Mouse (Mus musculus): ENCODE results near the gene Lpin1.

Lpin1 gene

DNA sequence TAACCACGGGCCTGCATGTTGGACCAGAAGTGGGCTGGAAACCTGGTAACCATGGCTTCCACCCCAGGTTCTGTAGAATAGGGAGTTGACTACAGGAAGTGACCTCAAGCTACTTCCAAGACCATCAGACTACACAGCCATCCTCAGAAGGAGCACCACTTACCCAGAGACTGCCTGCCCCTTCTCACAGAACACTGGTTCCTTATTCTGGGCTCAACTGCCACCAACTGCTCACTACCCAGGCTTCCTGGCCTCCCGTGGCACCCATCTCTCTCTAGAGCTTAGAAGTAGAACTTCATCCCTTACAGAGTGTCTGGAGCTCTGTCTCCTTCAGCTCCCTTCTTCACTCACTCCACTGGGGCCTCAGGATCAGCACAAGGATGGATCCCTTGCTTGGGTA is at the start of gene Lpin1:
Gene Lpin1 (minus strand): TSS at position 31 of the 400 bp plus-strand sequence.
- DNase-seq: no peak

DNA sequence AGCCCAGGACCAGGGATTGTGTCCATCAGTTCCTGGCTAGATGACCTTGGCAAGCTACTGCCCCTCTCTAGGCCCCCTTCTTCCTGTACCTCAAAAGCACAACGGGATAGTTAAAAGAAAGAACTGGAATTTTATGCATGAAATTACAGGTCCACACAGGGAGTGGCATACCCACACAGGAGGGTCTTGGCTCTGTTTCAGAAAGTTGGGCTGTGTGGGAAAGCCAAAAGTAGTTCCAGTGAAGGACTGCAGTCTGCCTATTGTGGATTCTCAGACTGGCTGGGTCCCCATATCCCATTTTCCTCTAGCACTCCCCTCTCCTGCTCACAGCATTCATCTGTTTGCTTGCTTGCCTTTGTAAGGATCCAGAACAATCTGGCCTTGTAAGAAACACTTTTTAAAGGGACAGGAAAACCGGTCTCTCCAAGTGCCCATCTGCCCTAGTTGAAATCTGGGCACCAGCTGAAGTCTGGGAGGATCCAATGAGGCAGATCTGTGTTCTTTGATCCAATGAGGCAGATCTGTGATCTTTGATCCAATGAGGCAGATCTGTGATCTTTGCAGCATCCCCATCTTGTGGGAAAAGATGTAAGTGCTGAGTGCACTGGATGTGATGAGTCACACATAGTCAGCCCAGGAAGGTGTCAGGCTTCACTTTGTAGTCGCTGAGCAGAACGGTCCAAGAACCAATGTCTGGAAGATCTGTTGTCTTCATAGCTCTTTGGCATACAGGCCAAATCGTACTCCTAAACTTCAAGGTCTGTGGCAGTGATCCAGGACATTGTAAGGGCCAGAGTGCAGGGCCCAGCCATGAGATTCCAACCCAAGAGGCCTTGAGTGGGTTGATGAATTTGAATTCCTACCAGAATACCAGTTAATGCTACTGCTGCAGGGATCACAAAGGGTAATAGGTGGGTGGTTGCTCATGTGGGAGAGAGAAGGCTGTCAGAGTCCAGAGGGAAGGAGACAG is 46.4 kb upstream of the Lpin1 start:
- DNase-seq: peak; percentile 28

GRCm38 (mm10) chr12:16655604-16656003 is 44.8 kb upstream of the Lpin1 start:
- DNase-seq: no peak

- peak; percentile 75 for DNase-seq
Observed at GRCm38 (mm10) chr12:16653332-16654093, 42.7 kb upstream of the Lpin1 start, which contains the start of gene Ntsr2. Gene Ntsr2, plus strand, starts transcription at chr12:16653382.

DNA sequence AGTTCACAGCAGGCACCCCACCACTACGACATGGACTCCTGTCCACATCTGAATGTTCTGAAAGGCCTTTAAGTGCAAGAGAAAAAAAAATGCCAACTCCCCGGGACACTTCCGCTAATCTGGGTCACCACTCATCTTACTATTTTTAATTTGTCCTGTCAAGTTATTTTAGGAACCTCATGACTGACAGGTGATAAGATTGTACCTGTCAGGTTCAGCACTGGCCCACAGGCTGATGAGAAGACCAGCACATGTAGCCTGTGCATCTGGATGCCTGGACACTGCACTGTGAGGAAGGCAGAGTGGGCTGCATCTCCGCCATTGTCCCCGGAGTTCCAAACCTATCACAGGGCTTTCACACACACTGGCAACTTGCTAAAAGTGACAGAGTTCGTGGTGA is 39.1 kb upstream of the Lpin1 start:
- DNase-seq: no peak

DNA sequence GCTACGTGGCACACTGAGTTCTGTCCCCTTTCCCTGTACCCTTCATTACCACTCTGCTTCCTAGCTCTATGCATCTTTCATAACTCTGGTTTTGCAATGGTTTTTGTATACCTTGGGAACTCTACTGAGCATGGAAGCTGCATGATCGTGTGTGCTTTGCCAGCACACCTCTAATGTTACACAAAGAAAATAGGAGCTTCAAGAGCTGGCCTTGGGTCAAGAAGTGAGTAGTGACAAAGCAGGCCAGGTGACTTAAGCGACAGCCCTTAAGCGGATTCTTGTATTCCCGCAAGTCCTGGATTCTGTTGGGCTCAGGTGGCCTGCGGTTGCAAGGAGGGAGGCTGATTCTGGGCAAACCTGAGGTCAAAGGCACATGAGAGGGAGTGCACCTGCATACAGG is 37.5 kb upstream of the Lpin1 start:
- DNase-seq: no peak

DNA sequence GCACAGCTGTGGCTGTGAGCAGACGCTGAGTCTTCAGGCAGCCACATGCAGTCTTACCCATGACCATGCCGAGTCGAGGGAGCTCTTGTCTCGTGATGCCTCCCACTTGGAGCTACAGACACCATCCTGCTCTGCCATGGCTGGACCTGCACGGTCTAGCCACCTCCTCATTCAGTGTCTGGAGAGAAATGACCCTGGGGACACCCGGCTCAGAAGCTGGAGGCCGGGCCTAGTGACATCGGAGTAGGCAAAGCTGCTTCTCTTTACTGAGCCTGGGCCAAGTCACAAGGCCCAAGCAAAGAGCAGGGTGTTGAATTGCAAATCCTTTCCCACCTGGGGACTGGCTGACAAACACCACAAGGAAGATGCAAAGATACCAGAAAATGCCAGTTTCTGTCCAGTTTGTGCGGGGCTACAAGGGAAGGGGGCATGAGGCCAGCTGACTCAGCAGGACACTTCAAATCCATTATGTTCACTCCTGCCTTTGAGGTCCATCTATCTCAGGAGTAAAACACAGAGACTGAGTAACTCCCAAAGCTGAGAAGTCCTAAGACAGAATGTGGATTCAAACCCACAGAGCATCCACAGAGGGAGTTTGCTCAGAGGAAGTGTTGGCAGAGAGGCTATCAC is 36.1 kb upstream of the Lpin1 start:
- no peak for DNase-seq

- DNase-seq: no peak
Observed at GRCm38 (mm10) chr12:16644698-16645097, 33.9 kb upstream of the Lpin1 start.

- DNase-seq: peak; percentile 36
Observed at GRCm38 (mm10) chr12:16643508-16644345, 33.0 kb upstream of the Lpin1 start.

- DNase-seq: no peak
Observed at GRCm38 (mm10) chr12:16642000-16642399, 31.2 kb upstream of the Lpin1 start.

DNA sequence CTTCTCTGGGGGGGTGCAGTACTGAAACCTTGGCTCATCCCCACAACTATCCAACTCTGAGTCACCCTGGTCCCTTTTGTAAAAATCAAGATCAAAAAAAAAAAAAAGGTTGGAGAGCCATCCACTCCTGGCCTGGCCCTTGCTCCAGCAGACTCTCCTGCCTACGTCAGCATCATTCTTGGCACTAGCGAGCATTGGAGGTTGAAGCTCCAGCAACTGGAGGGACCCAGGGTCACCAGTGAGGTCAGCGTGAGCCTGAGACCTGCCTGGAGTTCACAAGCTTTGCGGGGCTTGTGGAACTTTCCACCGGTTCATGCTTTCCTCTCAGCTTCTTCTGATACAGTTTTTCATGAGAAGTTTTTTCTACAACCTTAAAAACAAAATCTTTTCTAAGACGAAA is 29.3 kb upstream of the Lpin1 start:
- no peak for DNase-seq

- no peak for DNase-seq
Observed at GRCm38 (mm10) chr12:16639078-16639771, 28.5 kb upstream of the Lpin1 start.

- no peak for DNase-seq
Observed at GRCm38 (mm10) chr12:16635816-16636215, 25.1 kb upstream of the Lpin1 start.

DNA sequence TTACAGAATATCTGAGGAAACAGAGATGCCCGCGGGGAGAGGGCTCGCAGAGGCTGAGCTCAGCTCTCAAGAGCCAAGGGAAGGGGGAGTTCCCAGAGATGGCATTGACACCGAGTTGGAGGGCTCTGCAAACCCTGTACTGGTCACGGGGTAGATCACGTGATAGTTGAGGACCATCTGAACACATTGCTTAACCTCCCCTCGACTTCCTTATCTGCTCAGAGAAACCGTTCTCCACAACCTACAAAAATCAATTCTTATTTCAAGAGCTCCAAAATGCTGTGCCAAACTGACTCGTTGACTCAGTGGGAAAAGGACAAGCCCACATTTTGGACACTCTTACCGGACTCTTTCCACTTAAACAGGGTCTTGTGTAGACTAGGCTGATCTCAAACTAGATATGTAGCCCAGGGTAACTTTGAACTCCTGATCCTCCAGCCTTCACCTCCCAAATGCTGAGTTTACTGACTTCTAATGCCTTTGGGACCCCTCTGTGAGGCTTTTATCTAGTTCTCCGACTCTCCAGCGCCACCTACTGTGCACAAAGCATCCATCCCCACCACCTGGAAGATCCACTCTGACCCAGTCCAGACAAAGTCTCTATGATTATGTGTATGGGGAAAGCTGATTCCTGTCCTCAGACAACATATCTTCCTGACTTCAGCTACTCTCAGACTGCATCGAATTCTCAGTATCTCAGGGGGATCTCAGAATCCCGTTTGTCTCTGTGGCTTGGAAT is 23.5 kb upstream of the Lpin1 start:
- DNase-seq: no peak

GRCm38 (mm10) chr12:16633235-16633634 is 22.5 kb upstream of the Lpin1 start:
- DNase-seq: no peak

- no peak for DNase-seq
Observed at GRCm38 (mm10) chr12:16631423-16631822, 20.7 kb upstream of the Lpin1 start.

DNA sequence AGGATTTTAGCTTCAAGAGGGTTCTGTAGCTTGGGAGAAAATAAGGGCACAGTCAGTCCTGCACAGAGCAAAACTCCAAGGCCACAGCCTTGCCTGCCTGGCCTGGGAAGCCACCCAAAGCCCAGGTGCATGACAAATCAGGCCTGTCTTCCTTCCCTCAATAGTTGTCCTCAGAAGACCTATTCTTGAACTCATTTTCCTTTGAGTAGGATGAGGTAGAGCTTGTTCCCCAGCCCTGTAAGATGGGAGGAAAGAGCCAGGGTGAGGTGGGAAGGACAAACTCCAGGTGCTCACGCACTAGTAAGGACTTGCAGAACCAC is 20.1 kb upstream of the Lpin1 start:
- DNase-seq: no peak

DNA sequence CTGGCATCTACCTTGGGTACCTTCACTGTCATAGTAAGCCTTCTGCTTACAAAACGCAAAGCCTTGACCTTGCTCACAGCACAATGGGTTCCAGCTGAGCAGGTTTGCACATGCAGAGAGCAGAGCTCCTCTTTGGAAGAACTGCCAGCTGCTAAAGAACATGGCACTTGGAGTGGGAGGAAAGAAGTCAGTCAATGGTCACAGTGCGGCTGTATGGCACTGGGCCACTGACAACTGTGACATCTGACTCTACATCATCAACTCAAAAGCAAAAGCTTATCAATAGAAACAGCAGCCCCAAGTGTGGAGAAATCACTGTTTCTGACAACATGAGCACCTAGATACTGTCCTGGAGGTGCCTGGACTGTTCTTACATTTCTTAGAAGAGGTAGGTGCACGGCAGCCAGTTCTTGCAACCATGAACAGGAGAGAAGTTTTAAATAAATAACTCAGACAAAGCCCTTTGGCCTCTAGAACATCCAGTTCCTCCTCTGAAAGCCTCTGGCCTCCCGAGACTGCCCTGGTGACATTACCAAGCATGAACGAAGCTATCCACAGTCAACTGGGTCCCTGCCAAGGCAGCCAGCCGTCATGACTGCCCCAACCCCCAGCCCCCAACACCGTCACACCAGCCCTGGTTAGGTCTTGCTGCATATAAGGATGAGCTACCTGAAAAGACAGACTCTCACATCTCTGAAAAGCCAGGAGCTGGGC is 19.5 kb upstream of the Lpin1 start:
- no peak for DNase-seq

- no peak for DNase-seq
Observed at GRCm38 (mm10) chr12:16620230-16620629, 9.5 kb upstream of the Lpin1 start.

- no peak for DNase-seq
Observed at GRCm38 (mm10) chr12:16619453-16619852, 8.7 kb upstream of the Lpin1 start.

All from right cerebral cortex, postnatal 25 days (tissue).